Mouse (Mus musculus): ENCODE measurements at regions not wholly inside any gene's neighbourhood (a gene's known extent, or its start where the extent isn't known, plus 50 kb on each side); places are given as distances from the start of the nearest gene placed in this dataset.

GRCm38 (mm10) chr14:62003013-62003781 lies 289.2 kb upstream of the Rnaseh2b start:
- peak; percentile 20 to 45 for DNase-seq

DNA sequence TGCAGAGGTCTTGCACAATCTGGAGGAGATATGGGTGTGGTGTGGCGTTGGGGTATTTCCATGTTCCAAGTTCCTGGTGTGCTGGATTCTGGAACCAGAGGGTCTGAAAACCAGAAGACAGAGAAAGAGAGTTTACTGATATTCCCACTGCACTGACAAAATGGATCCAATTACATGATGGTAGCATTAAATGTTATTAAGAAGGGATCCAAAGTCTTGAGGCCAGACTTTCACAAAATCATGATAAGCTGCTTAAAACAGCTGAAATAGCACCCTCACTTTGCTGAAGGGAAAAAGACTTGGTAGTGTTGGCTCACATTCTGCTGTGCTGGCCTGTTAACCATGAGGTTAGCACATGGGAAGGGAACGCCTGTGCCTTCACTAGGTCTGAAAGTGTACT lies 288.6 kb upstream of the Rnaseh2b start:
- DNase-seq, result no peak

DNA sequence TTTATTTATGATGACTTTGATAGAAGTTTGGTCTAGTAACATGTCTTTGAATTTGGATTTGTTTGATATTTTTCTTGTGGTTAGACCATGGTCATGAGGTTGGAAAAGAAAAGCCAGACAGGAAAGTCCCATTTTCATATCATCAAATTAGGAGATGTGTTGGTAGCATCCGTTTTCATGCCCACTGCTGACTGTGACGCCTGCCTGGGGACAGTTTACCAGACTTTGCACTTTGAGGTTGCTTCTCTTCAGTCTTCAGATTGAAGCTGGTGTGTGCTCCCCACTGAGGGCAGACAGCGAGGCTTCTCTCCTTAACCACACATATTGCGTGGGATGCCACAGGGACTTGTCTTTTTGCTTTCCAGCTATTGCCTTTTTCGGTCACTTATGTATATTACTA lies 283.7 kb upstream of the Rnaseh2b start:
- no peak for DNase-seq

DNA sequence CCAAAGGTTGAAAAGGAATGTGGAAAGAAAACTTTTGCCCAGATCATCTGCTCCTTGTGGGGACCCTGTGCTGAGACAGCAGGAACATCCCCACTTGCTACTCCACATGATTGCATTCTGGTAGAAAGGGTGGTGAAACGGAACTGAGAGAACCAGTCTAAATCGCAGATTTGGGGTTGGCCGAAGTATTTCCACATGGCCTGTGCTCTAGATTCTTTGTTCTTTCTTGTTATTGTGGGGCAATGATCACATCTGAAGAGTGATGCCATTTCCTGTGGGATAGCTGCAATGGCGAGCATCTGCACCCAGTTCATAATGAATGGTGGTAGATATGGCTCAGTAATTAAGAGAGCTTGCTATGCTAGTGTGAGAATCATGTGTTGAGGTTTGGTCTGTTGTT lies 273.6 kb upstream of the Rnaseh2b start:
- no peak for DNase-seq

DNA sequence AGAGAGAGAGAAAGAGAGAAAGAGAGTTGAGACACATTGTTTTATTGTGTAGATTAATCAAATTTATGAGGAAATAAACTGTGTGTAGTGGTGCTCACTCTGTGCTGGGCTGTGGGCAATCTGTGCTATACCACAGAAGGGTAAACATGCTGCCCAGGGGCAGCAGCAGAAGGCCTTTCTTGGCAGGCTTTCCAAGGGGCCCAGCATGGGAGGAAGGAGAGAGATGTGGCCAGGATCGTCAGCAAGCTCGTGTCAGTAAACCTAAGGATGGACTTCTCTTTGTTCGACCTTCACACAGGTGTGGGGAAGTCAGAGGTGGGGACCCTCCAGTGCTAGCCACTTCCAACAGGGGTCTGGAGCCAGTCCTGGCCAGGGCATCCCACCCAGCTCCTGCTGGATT lies 271.4 kb upstream of the Rnaseh2b start:
- DNase-seq, result peak; percentile 71 to 78

DNA sequence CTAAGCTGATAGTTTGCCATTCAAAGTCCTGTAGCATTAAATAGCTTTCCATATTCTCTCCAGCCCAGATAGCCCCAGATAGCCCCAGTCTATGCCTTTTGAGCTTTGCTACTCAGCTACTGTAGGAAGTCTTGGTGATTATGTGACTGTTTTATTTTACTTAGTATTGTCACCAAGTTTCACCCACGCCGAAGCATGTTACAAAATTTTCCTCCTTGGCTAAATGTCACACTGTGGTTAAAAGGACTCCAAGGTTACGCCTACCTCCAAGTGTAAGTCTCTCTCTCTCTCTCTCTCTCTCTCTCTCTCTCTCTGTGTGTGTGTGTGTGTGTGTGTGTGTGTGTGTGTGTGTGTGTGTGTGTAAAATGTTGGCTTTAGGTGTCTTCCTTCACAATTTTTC lies 270.2 kb upstream of the Rnaseh2b start:
- DNase-seq, result no peak

GRCm38 (mm10) chr14:62023022-62023421 lies 269.4 kb upstream of the Rnaseh2b start:
- no peak for DNase-seq

DNA sequence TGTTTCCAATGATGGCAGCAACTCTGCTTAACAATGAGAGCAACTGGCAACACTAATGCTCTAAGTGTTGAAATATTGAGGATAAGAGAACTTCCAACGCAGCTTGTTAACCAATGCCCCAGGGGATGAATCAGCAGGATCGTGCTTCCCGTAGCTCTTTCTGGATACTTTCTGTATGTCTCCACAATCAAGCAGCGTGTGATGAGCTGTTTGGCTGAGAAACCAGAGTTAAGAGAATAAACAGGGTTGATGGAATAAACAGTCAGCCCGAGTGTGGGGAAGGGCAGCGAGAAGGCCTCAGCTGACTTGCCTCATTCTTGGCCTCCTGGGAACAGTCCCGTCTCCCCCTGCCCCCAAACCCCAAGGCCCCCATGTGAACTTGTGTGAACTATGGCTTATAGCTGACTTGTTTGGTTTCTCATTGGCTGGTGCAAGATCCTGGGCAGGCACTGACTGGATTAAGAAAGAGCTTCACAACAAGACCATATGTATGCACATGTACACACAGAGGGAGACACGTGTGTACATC lies 264.6 kb upstream of the Rnaseh2b start:
- no peak for DNase-seq

DNA sequence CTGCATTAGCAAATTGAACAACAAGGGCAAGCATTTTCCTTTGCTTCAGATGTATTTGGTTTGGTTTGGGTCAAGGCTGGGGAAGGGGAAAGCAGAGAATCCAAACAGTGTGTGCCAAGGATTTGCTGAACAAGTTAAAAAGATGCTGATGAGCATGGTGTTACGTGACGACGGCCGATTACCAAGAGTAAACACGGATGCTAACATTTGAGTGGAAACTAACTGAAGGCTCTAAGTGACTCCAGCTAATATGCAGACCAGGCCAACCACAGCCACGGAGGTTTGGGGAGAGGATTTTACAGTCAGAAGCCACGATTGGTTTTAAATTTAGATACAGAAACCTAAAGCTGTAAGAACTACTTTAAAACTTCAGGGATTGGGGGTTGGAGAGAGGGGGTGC lies 262.3 kb upstream of the Rnaseh2b start:
- DNase-seq, result no peak

GRCm38 (mm10) chr14:62033661-62034060 lies 258.7 kb upstream of the Rnaseh2b start:
- DNase-seq, result no peak

DNA sequence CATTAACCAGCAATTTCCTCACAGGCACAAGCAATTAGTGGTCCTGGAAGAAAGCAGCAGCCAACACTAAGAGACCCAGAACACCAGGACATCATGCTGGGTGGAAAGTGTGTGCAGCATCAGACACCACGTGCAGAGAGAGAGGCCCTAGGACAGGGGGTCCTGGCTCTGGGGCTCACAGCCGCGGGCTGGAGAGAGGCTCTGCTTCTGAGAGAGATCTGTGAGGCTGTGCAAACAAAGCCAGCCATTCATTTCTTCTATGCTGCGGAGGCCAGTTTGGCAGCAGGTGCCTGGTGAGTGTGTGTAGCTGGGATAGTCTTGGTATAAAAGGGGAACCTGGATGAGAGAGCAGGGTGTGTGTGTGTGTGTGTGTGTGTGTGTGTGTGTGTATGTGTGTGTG lies 257.7 kb upstream of the Rnaseh2b start:
- no peak for DNase-seq

- DNase-seq, result no peak
Observed at GRCm38 (mm10) chr14:62035416-62035815, 257.0 kb upstream of the Rnaseh2b start.

DNA sequence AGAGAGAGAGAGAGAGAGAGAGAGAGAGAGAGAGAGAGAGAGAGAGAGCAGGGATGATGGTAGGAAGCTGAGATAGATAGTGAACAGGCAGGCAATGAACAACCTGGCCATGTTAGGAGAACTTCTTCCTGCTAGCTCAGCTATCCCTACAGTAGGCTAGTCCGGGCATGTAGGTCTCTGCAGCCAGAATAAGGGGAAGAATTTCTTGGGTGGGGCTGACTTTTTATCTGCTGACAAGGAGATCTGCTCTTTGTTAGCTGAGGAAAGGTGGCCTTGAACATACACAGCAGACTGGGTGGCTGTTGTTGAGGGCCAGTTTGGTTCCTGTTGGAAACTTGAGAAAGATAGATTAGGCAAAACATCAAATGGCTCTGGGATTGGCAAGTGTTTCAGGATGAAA lies 254.9 kb upstream of the Rnaseh2b start:
- DNase-seq, result no peak

DNA sequence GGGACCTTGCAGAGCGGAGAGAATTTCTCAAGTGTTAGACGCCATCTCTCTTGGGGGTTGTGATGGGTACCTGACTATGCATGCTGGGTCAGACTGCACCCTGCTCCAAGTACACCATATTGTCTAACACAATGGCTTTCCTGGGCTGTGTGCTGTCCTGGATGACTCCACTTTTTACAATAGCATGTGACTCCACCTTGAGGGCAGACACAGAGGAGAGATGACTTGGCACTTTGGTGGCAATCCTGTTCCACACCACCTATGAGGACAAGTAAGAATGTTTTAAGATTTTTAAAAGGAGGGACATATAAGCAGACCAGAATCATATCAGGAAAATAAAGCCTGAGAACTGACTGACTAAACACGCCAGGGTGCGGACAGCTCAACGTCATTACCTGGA lies 254.5 kb upstream of the Rnaseh2b start:
- DNase-seq, result no peak

DNA sequence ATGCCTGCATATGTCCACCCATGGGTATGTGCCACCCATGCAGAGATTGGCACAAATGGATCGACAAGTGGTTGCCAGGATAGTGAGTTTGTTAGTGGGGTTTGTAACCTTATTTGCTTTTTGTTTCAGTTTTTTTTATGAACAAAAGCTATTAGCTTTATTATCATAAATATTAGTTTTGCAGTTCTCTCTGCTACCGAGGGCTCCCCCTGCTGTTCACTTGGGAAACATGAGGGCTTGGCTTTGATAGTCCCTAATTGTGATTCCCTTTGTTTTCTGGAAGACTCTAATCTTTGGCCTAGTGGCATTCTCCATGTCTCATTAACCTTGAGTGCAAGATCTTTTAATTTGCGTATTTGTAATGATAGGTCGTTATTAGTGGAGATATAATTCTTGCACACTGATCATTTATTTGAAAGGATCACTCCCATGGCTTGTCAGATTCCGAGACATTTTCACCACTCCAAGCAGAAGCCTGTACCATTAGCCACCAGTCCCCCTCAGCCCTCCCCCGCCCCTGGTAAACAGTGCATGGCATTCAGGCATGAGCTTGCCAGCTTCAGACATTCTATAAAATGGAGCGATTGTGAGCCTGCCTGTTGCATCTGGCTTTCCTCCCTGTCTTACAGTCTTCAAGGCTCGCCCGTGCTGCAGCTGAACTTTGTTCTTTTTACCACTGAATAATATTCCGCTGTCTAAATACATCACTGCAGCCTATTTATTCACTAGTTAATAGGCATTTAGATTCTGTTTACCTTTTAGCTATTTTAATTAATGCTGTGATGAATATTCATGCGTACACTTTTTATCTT lies 249.9 kb upstream of the Rnaseh2b start:
- DNase-seq, result peak; percentile 82 to 84

DNA sequence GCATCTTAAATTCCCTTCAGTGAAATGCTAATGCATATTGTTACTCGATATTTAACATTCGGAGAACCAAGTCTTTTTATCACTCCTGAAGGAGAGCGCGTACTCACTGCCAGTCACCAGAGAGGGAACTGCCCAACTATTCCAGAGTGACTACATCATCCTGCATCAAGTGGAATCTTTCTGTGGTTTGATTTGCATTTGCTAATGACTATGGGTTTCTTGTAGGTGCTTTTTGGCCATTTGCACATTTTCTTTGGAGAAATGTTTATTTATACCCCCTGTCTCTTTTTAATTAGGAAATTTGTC lies 249.3 kb upstream of the Rnaseh2b start:
- no peak for DNase-seq

GRCm38 (mm10) chr14:62050941-62051340 lies 241.4 kb upstream of the Rnaseh2b start:
- no peak for DNase-seq

DNA sequence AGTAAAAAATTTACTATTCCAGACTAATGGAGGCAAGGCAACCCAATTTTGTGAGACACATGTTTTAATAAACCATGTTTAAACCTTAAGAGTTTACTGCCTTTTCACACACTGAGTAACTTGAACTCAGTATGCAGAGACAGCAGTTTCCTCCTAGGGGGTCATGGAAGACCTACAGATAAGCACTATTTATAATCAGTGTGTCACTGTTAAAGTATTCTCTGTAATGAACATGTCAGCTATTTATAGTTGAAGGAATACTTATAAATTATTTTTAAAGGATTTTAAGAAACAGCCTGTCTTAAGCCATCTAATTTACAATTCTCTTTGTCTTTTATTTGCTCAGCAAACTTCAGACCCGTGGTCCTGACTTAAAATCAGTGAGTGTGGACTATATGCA lies 240.5 kb upstream of the Rnaseh2b start:
- DNase-seq, result no peak

DNA sequence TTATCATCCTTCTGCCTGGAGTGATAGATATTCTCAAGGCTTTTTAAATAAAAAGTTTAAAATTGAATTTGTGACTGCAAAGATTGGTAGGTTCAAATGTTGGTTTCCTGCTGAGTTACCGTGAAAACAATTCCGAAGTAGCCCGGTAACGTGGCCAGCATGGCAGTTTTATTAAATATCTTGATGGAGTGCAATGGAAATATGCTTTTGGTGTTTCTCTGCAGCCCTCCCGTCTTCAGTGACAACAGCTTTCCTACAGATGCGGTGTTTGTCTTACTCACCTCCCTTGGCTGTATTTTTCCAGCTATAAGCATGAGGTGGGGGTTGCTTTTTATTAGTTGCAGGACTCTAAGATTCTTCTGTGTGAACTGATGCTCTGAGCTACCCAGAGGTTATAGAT lies 239.4 kb upstream of the Rnaseh2b start:
- no peak for DNase-seq

GRCm38 (mm10) chr14:62057096-62057495 lies 235.3 kb upstream of the Rnaseh2b start:
- DNase-seq, result no peak

DNA sequence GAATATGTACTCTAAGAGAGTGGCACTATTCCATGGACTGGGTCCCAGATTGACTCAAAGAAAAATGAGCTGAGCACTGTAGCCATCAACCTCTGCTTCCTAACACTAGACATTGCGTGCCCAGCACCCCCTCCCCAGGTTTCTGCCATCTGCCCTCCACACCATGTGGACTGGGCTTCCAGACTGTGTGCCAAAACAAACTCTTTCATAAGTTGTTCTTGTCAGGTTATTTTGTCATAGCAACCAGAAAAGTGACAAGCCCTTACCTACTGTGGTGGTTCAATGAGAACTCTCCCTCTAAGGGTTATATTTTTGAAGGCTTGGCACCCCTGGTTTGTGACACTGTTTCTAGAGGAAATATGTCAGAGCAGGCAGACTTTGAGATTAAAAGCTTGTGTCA lies 234.3 kb upstream of the Rnaseh2b start:
- no peak for DNase-seq

- DNase-seq, result no peak
Observed at GRCm38 (mm10) chr14:62071140-62071539, 221.2 kb upstream of the Rnaseh2b start.

DNA sequence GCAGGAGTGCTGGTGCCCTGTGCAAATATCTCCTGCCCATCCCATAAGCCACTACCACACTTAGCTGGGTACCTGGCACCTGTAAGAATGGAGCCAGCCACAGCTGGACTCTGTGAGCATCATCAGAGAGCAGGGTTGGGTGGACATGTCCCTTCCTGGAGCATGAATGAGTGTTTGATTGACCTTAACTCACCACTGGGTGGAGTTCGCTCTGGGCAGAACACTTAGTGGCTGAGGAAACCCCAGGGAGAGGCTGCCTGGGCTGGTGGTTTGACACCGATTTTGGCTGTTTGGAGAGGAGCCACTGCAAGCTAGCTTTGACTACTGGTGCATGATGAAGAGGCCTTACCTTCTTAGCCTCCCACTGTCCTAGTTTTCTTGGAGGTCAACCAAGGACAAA lies 208.3 kb upstream of the Rnaseh2b start:
- no peak for DNase-seq

- no peak for DNase-seq
Observed at GRCm38 (mm10) chr14:62088174-62088573, 204.2 kb upstream of the Rnaseh2b start.

All from cerebellum, postnatal 14 days (tissue).